Mouse (Mus musculus): ENCODE measurements around the gene Fam107a.

The Fam107a gene

GRCm38 (mm10) chr14:8317194-8318097 lies at the start of gene Fam107a:
Gene Fam107a, minus strand, starts transcription at chr14:8318023.
- DNase-seq (ENCODE audit: low spot score in 2 of 2), result no peak

GRCm38 (mm10) chr14:8367121-8367520 lies 49.3 kb upstream of the Fam107a start:
- DNase-seq (ENCODE audit: low spot score in 2 of 2), result no peak

DNA sequence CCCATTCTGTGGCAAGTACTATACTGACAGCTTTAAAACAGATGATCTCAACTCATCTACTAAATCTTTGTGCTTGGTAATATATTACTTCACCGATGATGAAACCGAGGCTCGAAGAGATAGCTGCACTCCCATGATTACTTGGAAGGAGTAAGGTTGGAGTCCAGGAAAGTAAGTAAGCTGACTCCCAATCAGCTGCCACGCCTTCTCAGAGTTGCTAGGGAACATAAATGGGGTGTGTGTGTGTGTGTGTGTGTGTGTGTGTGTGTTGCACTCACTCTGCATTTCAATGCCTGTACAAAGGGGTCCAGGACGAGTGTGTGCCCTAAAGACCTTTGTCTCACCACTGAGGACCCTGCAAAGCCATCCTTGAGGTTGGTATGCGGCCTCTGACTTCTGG lies 48.0 kb upstream of the Fam107a start:
- no peak for DNase-seq (ENCODE audit: low spot score in 2 of 2)

- no peak for DNase-seq (ENCODE audit: low spot score in 2 of 2)
Observed at GRCm38 (mm10) chr14:8356836-8357235, 39.0 kb upstream of the Fam107a start.

- peak; percentile 57 to 80 for DNase-seq (ENCODE audit: low spot score in 2 of 2)
Observed at GRCm38 (mm10) chr14:8355999-8356501, 38.2 kb upstream of the Fam107a start.

DNA sequence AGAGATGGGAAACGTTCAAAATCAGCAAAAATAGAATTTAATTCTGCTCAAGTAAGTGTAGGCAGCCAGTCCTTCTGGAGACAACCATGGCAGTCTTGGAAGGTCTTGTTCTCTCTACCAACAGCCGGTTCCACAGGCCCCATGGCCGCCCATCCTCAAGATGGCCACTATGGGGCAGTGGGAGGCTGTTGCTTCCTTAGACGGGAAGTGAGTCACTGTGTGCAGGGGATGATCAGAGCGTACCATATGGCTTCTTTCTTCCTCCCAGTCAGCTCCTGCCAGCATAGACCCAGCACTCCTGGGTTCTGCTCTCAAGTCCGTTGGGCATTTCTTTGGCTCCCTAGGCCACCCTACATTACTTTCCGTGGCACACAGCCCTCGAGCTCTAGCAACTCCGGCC lies 31.1 kb upstream of the Fam107a start:
- DNase-seq (ENCODE audit: low spot score in 2 of 2), result no peak

DNA sequence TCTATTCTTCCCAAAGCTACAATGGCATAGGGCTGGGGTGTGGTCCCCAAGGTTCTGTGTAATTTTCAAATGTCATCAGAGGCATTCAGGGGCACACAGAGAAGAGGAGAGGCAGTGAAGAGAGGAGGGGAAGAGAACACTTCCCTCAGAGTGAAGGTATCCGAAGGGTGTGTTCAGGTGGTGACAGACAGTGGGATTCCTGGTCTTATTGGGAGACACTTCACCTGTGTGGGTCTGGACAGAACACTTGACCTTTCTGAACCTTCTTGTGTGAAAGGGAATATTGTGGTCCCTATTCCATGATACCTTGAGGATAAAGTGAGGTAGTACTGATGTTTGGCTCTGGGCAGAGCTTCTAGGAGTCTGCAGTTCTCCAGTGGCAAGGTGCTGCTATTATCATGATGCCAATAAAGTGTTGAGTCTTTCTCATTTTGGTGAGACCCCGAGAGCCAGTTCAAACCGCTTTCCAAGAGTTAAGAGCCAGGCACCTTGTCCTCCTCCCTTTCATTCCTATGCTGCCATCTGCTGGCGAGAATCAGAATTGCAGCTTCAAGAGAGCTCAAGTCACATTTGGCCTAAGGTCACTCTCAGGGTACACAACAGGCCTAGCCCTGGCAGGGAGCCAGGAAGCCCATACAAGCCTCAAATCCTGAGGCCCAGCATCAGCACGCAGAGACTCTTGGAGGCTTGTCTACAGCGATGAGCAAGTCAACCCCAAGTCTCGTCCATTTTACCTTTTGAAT lies 28.6 kb upstream of the Fam107a start:
- peak; percentile 85 to 94 for DNase-seq (ENCODE audit: low spot score in 2 of 2)

DNA sequence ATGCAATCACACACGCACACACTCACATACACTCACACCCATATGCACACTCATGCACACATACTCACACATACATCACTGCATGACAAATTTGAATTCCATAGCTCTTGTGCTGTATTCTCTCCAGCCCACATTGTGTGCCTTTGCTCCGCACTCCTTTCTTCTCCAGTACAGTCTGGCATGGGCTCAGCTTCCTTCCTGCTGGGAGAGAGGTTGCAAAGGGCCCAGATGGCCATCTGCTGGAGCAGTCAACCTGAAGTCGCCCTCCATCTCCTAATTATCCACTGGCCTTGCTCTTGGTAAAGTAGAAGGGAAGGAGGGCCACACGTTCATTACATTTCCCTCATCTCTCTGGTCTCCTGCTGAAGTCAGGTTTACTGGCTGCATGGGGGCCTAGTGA lies 27.7 kb upstream of the Fam107a start:
- DNase-seq (ENCODE audit: low spot score in 2 of 2), result peak in 1 of 2 experiments; percentile 26

DNA sequence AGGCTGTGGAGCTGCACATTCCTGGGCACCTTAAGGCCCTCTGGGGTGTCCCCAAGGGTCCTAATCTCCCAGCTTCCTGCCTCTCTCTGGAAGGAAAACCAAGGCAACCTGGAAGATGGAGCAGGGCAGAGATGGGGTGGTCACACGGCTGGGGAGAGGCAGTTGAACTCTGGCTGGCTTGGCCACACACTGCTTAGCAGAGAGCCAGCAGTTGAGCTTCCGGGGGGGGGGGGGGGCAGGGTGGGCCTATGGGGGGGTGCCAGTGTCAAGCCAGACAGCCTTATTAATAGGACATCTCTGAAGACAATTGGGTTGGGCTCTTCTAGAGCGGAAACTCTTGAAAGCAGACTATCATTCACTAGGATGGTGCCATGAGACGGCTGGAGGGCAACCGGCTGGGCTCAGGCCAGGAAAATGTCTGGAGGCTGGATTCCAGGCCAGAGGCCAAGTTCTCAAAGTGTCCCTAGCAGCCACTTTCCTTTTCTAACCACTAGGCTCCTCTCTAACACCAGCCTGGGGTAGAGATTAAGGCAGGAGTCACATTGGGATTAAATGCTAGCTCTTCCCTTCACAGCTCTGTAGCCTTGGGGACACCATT lies 24.8 kb upstream of the Fam107a start:
- DNase-seq (ENCODE audit: low spot score in 2 of 2), result peak in 1 of 2 experiments; percentile 35

DNA sequence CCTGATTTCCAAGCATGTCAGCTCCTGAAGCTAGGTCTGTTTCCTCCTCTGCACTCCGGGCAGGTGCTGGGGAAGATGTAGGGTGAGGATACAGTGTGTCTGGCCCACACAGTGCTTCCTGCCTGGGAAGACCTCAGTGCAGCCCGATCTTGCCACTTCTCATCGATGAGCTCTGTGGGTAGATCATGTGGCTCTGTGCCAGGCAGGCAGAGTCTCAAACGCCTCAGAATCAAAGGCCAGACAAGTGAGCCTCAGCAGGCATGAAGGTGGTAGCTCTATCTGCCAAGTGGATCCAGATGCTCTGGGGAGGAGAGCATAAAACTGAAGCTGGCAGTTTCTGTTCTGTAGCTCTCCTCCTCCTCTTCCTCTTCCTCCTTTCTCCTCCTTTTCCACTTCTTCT lies 22.4 kb upstream of the Fam107a start:
- DNase-seq (ENCODE audit: low spot score in 2 of 2), result no peak

GRCm38 (mm10) chr14:8335947-8336346 lies 18.1 kb upstream of the Fam107a start:
- no peak for DNase-seq (ENCODE audit: low spot score in 2 of 2)

DNA sequence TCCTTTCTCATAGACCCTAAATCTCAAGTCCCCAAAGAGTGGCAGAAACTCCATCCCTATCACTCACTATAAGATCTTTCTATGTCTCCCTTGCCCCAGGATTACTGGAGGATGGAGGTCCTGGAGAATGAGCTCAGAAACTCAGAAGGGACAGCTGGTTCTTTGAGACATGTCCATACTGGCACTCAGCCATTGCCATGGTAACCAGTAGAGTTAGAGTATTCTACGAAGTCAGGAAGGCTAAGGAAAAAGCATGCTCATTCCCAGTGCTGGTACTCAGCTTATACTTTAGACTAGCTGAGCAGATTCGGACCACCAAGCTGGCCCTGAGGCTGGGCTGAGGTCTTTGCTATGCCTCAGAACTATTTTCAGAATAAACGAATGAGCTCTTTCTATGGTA lies 16.7 kb upstream of the Fam107a start:
- DNase-seq (ENCODE audit: low spot score in 2 of 2), result peak in 1 of 2 experiments; percentile 24

DNA sequence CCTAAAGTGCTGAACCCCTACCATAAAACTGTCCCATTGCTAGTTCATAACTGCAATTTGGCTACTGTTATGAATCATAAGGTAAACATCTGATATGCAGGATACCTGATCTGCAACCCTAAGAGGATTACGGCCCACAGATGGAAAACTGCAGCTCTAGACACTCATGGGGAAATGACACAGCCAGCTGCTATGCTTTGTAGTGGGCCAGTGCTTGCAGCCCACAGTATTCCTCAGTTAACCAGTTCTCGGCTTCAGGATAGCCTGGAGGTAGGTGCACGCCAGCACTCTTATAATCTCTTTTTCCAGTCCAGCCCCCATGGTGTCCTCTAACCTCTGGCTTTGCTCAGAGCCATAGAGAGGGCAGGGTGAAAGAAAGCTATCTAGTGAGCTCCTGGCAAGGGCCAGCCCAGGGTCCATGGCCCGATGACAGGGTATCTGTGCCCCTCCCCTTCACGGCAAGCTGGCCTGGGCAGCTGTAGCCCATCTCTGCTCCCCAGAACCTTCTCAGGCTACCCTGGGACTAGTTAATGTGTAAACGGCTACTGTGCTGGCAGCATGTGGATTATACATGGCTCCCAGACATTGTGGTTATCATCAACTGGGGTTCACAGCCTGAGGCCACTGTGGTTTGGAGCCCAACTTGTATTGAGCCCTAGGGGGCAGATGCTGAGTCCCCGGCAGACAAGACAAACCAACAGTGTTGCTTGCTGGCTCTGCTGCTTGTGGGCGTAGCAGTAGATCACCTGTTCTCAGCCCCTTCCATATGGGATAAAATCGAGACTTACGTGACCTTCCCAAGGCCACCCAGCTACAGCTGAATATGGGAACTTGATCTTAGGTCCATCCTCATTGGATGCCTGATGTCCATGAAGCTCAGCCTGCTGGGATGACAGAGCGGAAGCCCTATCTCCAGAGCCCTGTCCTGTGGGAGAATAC lies 14.8 kb upstream of the Fam107a start:
- no peak for DNase-seq (ENCODE audit: low spot score in 2 of 2)

DNA sequence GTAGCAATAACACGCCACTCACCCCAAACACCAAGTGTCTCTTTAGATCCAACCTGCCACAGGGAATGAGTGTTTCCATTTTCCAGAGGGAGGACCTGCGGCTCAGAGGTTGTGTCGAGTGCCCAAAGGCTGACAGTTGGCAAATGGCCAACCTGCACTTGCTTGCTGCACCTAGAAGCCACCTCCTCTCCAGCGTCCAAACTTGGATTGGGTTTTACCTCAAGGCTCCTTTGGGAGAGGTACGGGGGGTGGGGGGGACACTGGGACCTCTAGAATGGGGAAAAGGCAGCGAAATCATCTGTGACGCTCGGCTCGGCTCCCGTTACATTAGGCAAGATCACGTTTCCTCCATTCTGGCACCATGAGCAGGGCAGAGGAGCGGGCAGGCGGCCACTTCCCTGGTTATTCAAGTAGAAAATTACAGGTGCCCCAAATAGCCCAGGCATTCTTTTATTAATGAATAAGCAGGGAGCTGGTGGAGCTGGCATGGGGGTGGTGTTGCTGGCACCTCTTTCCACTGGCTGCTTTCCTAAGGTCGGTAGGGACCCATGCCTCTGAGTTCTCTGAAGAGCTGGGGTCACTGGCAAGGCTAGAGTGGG lies 13.6 kb upstream of the Fam107a start:
- peak in 1 of 2 experiments; percentile 30 for DNase-seq (ENCODE audit: low spot score in 2 of 2)

GRCm38 (mm10) chr14:8330390-8330789 lies 12.6 kb upstream of the Fam107a start:
- DNase-seq (ENCODE audit: low spot score in 2 of 2), result no peak

GRCm38 (mm10) chr14:8329552-8329951 lies 11.7 kb upstream of the Fam107a start:
- no peak for DNase-seq (ENCODE audit: low spot score in 2 of 2)

GRCm38 (mm10) chr14:8327371-8327770 lies 9.5 kb upstream of the Fam107a start:
- DNase-seq (ENCODE audit: low spot score in 2 of 2), result no peak

- DNase-seq (ENCODE audit: low spot score in 2 of 2), result no peak
Observed at GRCm38 (mm10) chr14:8326961-8327360, 9.1 kb upstream of the Fam107a start.

DNA sequence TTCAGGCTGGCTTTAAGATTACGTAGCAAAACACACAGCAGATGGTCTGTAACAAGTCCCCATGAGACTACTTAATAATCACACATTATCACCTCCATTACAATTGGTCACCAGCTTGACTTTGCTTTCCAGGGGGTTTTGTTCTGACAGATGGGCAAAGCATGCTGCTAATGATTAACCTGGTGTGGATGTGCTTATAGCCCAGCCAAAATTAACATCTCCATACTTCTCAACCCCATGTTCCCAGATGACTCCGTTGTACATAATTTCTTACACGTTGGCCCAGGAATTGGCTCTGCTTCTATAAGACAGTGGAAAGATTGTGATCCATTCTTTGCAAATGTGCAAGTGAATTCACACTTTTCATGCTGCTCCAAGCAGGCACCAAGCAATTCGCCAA lies 7.9 kb upstream of the Fam107a start:
- no peak for DNase-seq (ENCODE audit: low spot score in 2 of 2)

- no peak for DNase-seq (ENCODE audit: low spot score in 2 of 2)
Observed at GRCm38 (mm10) chr14:8320528-8320927, 2.7 kb upstream of the Fam107a start.
